Mouse (Mus musculus) kidney, adult 9 months (tissue): ENCODE measurements at regions not wholly inside any gene's neighbourhood (a gene's known extent, or its start where the extent isn't known, plus 50 kb on each side); places are given as distances from the start of the nearest gene placed in this dataset.

Source experiments
- DNase-seq: peaks from one replicate; pipeline ENCODE4 v3.0.0; 2022

- no peak for DNase-seq
These were observed 235.4 kb downstream of the Fam49a start for GRCm38 (mm10) chr12:12497277-12497841.

- peak; percentile 26 for DNase-seq
These were observed 234.7 kb downstream of the Fam49a start for GRCm38 (mm10) chr12:12496593-12497141.

- no peak for DNase-seq
These were observed 228.2 kb downstream of the Fam49a start for GRCm38 (mm10) chr12:12490173-12490572.

- DNase-seq: no peak
These were observed 226.2 kb downstream of the Fam49a start for GRCm38 (mm10) chr12:12488090-12488489.

GRCm38 (mm10) chr12:12486656-12487356, 224.9 kb downstream of the Fam49a start:
- no peak for DNase-seq

GRCm38 (mm10) chr12:12484921-12485680, 223.2 kb downstream of the Fam49a start:
- DNase-seq: no peak

GRCm38 (mm10) chr12:12480451-12480850, 218.5 kb downstream of the Fam49a start:
- DNase-seq: no peak

- no peak for DNase-seq
These were observed 190.1 kb downstream of the Fam49a start for GRCm38 (mm10) chr12:12452086-12452485.

GRCm38 (mm10) chr12:12446768-12447167, 184.8 kb downstream of the Fam49a start:
- DNase-seq: no peak

GRCm38 (mm10) chr12:12446281-12446680, 184.3 kb downstream of the Fam49a start:
- no peak for DNase-seq

- DNase-seq: no peak
These were observed 180.9 kb downstream of the Fam49a start for GRCm38 (mm10) chr12:12442872-12443271.

- no peak for DNase-seq
These were observed 174.4 kb downstream of the Fam49a start for GRCm38 (mm10) chr12:12436379-12436778.

- no peak for DNase-seq
These were observed 170.7 kb downstream of the Fam49a start for GRCm38 (mm10) chr12:12432597-12432996.
